Mouse (Mus musculus) embryonic facial prominence, embryonic 11.5 days (tissue): ENCODE measurements around the gene Setd1b. TPM values are rescaled to one million over a fixed set of nuclear protein-coding genes. Genes with fewer than 3 reads are reported as not detected.

Source experiments
- ATAC-seq: fragments of 200-750 bp; cut with Nextera tagmentation; replicated peaks from 2 replicates; pipeline ENCODE4 v1.8.0; 2017; ENCODE audit warnings: low read depth; ENCODE audit not compliant: insufficient number of reproducible peaks, low FRiP score, low TSS enrichment
- DNase-seq: peaks from one replicate; pipeline ENCODE4 v3.0.0-alpha.2; 2015; ENCODE audit warnings: low spot score
- H3K27ac ChIP-seq: fragments of 300-500 bp; sonication (generic); replicated peaks from 2 replicates; pipeline ENCODE4 v1.5.1; 2014; ENCODE audit warnings: mild to moderate bottlenecking, low read depth, low read length, control low read depth
- H3K27me3 ChIP-seq: fragments of 300-500 bp; sonication (generic); 2 replicates; pipeline ENCODE4 v1.6.1; 2014; ENCODE audit warnings: mild to moderate bottlenecking, low read length, moderate library complexity, mixed read lengths; ENCODE audit not compliant: control insufficient read depth, insufficient read depth
- H3K36me3 ChIP-seq: fragments of 300-500 bp; sonication (generic); replicated peaks from 2 replicates; pipeline ENCODE4 v1.6.1; 2014; ENCODE audit warnings: low read depth, mild to moderate bottlenecking, low read length, moderate library complexity, mixed read lengths; ENCODE audit not compliant: control insufficient read depth, insufficient read depth
- H3K4me1 ChIP-seq: fragments of 300-500 bp; sonication (generic); 2 replicates; pipeline ENCODE4 v1.6.1; 2014; ENCODE audit warnings: low read length, mixed read lengths; ENCODE audit not compliant: control insufficient read depth, insufficient read depth
- H3K4me2 ChIP-seq: fragments of 300-500 bp; sonication (generic); 2 replicates; pipeline ENCODE4 v1.6.1; 2014; ENCODE audit warnings: low read depth, mild to moderate bottlenecking, control low read depth, low read length, moderate library complexity
- H3K4me3 ChIP-seq: fragments of 300-500 bp; sonication (generic); 2 replicates; pipeline ENCODE4 v1.5.1; 2014; ENCODE audit warnings: low read depth, low read length, control low read depth
- H3K9ac ChIP-seq: fragments of 300-500 bp; sonication (generic); replicated peaks from 2 replicates; pipeline ENCODE4 v1.6.1; 2014; ENCODE audit warnings: mild to moderate bottlenecking, control low read depth, low read length
- H3K9me3 ChIP-seq: fragments of 300-500 bp; sonication (generic); replicated peaks from 2 replicates; pipeline ENCODE4 v1.6.1; 2016; ENCODE audit warnings: mild to moderate bottlenecking, low read length, inconsistent platforms, mixed read lengths; ENCODE audit not compliant: control insufficient read depth
- WGBS: fragments of 180-500 bp; shearing (Covaris S2); extraction: QIAGEN DNeasy Blood & Tissue Kit; methylation state at CpG from one replicate; pipeline ENCODE4 v1.1.7; 2014; 5-methylcytosine and 5-hydroxymethylcytosine counted together
- polyA plus RNA-seq: library from polyadenylated mRNA; unstranded; fragments of >200 nt; fragmentation: Nextera tagmentation; extraction: Ambion mirVana; gene quantifications from 2 replicates; pipeline ENCODE4 v1.2.1, GENCODE M21; 2014

The Setd1b gene
- polyA plus RNA-seq, 1 experiment from 2014 or later = 9.6 TPM

- ATAC-seq (no peak), DNase-seq (no peak)
- Histone ChIP-seq H3K27me3 (no peaks in the 10 kb centered on the region), H3K9me3 (no peaks in the 10 kb centered on the region), H3K4me3 (peak overlapping the region; percentile 98), H3K4me2 (peak overlapping the region; percentile 92), H3K27ac (peak overlapping the region; percentile 100), H3K4me1 (peaks cover 21% of the 10 kb centered on the region), H3K36me3 (no peaks in the 10 kb centered on the region), H3K9ac (peak overlapping the region; percentile 50)
- 19% methylated on average over 8 of the region's 8 CpGs for WGBS
These were observed 7.1 kb upstream of the Setd1b start for GRCm38 (mm10) chr5:123134875-123135382.

GRCm38 (mm10) chr5:123135471-123136360 lies 6.3 kb upstream of the Setd1b start:
- DNase-seq = peak; percentile 70
- WGBS = 2% methylated on average over 30 of the region's 30 CpGs
- Histone ChIP-seq H3K9me3 (no peaks in the 10 kb centered on the region), H3K4me3 (peak overlapping the region; percentile 98), H3K9ac (peak overlapping the region; percentile 50), H3K4me1 (peaks cover 21% of the 10 kb centered on the region), H3K27me3 (no peaks in the 10 kb centered on the region), H3K36me3 (no peaks in the 10 kb centered on the region), H3K27ac (peak overlapping the region; percentile 100), H3K4me2 (peak overlapping the region; percentile 92)
- no peak for ATAC-seq

GRCm38 (mm10) chr5:123136361-123137043 lies 5.5 kb upstream of the Setd1b start:
- WGBS = 0% methylated on average over 13 of the region's 13 CpGs
- Histone ChIP-seq H3K4me2 (peak overlapping the region; percentile 92), H3K4me1 (peaks cover 21% of the 10 kb centered on the region), H3K9me3 (no peaks in the 10 kb centered on the region), H3K27me3 (no peaks in the 10 kb centered on the region), H3K4me3 (peak overlapping the region; percentile 98), H3K9ac (peak overlapping the region; percentile 100), H3K27ac (peak overlapping the region; percentile 100), H3K36me3 (no peaks in the 10 kb centered on the region)
- no peak for ATAC-seq
- DNase-seq = peak; percentile 81

- H3K36me3 ChIP-seq = no peaks in the 10 kb centered on the region
- no peaks in the 10 kb centered on the region for H3K27me3 ChIP-seq
- H3K9me3 ChIP-seq = no peaks in the 10 kb centered on the region
- WGBS = 2% methylated on average over 20 of the region's 20 CpGs
- peak overlapping the region; percentile 92 for H3K4me2 ChIP-seq
- peaks cover 17% of the 10 kb centered on the region for H3K4me1 ChIP-seq
- peak overlapping the region; percentile 98 for H3K4me3 ChIP-seq
- peak overlapping the region; percentile 100 for H3K27ac ChIP-seq
- no peak for ATAC-seq
- peak; percentile 79 for DNase-seq
- peak overlapping the region; percentile 100 for H3K9ac ChIP-seq
These were observed 4.7 kb upstream of the Setd1b start for GRCm38 (mm10) chr5:123137044-123137909.

GRCm38 (mm10) chr5:123137910-123138229 lies 4.1 kb upstream of the Setd1b start:
- H3K9me3 ChIP-seq = no peaks in the 10 kb centered on the region
- H3K4me1 ChIP-seq = peaks cover 16% of the 10 kb centered on the region
- H3K27ac ChIP-seq = peak overlapping the region; percentile 100
- H3K4me3 ChIP-seq = peak overlapping the region; percentile 98
- no peak for DNase-seq
- H3K36me3 ChIP-seq = no peaks in the 10 kb centered on the region
- peak overlapping the region; percentile 100 for H3K9ac ChIP-seq
- WGBS = 3% methylated on average over 6 of the region's 6 CpGs
- H3K27me3 ChIP-seq = no peaks in the 10 kb centered on the region
- ATAC-seq = no peak; the same call in 1 of the 2 replicates
- H3K4me2 ChIP-seq = peak overlapping the region; percentile 92

- Histone ChIP-seq H3K4me2 (peak overlapping the region; percentile 92), H3K36me3 (no peaks in the 10 kb centered on the region), H3K27me3 (no peaks in the 10 kb centered on the region), H3K27ac (peak overlapping the region; percentile 100), H3K4me3 (peak overlapping the region; percentile 98), H3K4me1 (peaks cover 16% of the 10 kb centered on the region), H3K9me3 (no peaks in the 10 kb centered on the region), H3K9ac (peak overlapping the region; percentile 100)
- peak; percentile 47 for ATAC-seq
- peak; percentile 88 for DNase-seq
- 1% methylated on average over 29 of the region's 40 CpGs for WGBS
These were observed 3.6 kb upstream of the Setd1b start for GRCm38 (mm10) chr5:123138230-123138911.

- Histone ChIP-seq H3K36me3 (no peaks in the 10 kb centered on the region), H3K27ac (peak overlapping the region; percentile 100), H3K9ac (peak overlapping the region; percentile 100), H3K4me1 (peaks cover 15% of the 10 kb centered on the region), H3K4me2 (peak overlapping the region; percentile 92), H3K4me3 (peak overlapping the region; percentile 98), H3K27me3 (no peaks in the 10 kb centered on the region), H3K9me3 (no peaks in the 10 kb centered on the region)
- ATAC-seq (no peak), DNase-seq (peak; percentile 76)
- WGBS = under 1% methylated on average over 39 of the region's 39 CpGs
These were observed 2.9 kb upstream of the Setd1b start for GRCm38 (mm10) chr5:123138953-123139721.
